Mouse (Mus musculus): ENCODE measurements around the gene Rab20.
"Not testable (repeated sequence)": the region's sequence is repeated elsewhere in the genome, so short reads cannot be mapped to it uniquely, and the experiment has no call there.

The Rab20 gene

DNA sequence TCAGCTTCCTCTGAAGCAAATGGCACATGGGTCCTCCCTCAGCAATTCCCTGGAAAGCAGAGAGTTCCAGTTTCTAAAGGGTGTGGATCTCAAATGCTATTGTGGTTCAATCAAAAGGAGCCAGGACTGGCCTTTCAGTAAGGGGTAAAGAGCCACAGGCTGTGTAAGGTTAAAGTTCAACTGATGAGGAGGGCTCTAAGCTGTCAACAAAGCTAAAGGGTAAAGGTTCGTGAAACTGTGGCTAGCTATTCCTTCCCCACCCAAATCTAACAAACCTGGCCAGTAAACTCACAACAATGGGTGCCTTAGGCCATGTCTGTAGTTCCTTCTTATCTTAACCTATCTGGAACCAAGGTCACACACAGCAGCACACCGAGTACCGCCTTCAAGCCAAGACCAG is 3.4 kb upstream of the Rab20 start:
- in situ Hi-C loops (cut with MboI, MseI) = loop anchor here (5.0 kb wide), 1 partner anchor 50 kb away; no protein-coding TSS in a partner anchor

DNA sequence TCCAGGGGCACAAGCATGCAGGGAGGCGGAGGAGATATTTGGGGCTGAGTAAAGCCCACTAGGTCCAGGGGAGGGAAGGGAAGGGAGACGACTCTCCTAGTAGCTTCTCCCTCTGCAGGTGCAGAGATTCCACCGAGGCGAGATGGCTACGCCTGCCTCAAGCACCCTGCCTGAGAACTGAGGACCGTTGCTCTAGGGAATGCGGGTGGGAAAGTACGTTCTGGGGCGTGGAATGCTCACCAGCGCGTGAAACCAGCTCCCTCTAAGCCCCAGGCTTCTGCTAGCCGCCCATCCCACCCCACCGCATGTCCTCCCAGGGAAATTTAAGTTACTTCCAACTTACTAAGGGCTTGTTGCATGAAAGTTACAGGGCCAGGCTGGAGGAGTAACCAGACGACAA is 1.1 kb upstream of the Rab20 start:
- in situ Hi-C loops (cut with MboI, MseI) = no loop called here

DNA sequence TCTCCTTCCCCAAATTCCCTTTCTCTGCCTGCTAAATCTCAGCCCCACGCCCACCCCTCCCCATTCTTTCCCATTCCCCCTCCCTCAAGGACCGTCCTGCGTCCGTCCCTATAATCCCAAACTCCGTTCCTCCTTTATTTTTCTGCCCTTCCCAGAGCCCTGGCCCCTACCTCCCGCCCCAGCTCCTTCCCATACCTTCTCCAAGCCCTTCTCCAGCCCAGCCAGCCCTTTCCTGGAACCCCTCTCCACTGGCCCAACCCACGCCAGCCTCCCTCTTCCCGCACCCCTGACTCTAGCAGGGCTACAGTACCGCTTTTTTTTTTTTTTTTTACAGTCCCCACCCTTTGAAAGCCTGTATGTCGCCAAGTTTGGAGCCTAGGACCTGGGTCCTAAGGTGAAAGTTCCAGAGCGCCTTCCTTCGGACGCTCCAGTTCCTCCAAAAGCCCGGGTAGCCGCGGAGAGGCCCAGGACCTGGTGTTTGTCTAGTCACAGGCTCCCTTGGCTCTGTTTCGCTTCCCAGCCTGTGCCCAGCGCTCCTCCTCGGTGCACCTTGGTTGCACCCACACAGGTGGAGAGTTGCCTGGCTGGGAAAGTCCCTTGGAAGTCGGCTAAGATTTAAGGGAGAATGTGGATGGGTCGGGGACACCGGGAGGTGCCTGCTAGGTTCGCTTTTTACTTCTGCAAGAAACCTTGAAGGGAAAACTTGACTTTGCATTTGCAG is 457 bp upstream of the Rab20 start:
- in situ Hi-C loops (cut with MboI, MseI) = no loop called here

DNA sequence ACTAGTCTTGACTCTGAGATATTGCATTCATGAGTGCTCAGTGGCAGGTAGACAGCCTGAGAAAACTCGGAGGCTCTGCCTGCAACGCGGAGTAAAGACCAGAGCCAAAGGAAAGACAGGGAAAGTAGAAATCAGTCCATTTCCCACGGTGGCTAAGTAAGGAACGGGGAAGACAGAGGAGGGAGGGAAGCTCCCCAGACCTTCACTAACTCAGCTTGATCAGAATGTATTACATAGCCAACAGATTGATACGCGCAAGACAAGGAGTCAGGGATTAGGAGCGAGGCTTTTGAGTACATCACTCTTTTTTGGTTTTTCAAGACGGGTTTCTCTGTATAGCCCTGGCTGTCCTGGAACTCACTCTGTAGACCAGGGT is 1.3 kb downstream of the Rab20 start:
- in situ Hi-C loops (cut with MboI, MseI) = no loop called here

DNA sequence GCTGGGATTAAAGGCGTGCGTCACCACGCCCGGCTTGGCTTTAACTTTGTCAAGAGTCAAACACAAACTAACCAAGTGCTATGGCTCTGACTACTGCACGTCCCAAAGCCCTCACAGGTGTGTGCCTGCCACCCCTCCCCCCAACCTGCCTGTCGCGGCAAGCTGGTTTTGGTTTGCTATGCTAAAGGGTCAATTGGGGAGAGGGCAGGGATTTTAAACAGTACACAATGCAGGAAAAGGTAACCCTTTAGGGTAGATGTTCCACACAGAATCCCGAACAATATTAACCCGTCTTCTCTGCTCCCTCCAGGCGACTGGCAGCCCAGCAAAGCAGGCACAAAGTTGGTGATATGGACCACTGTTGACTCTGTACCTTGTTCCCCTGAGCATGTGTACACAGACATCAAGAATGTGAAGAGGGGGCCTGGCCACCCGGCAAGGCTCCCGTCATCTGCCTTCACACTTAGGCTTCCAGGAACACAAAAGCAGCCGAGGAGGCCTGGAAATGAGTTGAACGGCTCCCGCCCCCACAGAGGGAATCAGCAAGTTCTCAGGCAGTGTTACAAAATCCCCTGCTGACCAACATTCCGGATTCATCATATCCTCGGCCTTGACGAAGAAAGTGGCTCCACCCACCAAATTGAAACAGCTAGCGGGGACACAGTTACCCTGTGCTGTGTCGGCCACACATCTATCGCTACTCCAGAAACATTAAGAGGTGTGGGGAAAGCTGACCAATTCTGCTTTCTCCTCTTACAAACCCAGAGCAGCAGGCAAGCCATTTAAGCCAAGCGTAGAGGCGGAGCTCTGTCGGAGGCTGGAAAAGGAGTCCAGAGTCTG is 2.0 kb downstream of the Rab20 start:
- in situ Hi-C loops (cut with MboI, MseI) = no loop called here

DNA sequence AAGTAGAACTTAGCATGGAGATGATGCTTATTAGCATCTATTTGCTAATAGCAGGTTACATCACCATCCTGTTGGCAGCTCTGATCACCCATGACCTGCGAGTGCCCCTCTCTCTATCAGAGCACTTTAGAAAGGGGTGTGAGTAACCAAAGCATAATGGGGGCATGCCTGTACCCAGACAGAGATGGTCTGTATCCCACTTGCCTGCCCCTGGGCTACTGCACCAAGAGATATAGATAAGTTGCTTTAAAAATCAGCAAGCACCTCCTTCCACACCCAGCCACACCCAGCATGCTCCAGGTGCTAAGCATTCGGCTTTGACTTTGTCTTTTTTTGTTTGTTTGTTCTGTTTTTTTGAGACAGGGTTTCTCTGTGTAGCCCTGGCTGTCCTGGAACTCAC is 2.6 kb downstream of the Rab20 start:
- in situ Hi-C loops (cut with MboI, MseI) = no loop called here

DNA sequence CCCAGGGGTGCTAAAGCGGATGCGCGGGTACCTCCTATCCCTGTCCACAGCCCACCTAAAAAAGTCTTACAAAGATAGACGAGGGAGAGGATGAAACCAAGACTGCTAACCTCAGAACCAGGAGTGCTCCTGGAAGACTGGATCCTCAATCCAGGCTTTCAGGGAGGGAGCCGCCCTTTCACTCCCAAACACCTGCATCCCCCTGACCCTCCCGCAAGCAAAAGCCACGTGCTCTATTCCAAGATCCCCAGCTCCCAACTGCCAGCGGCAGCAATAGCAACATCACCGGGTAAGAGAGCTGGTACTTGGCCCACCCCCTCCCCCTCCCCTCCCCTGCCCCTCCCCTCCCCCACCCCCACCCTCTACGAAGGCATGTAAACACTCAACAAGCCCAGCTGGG is 3.1 kb downstream of the Rab20 start:
- in situ Hi-C loops (cut with MboI, MseI) = no loop called here

DNA sequence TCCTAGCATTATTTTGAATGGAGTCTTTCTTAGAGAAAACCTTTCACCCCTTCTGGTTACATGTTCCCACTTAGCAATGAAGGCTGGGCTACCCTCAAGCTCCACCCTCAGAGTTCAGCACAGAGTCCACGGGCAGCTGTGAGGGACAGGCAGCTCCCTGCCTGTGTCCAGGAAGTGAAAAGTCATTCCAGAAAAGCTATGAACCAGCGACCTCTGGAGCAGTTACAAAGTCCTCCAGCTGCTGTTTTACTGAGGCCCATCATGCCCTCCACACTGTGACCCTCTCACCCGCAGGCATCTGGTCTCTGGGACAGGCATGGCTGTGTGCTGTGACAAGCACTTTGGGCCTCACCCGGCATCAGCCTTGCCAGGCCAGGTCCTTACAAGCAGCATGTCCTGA is 5.4 kb downstream of the Rab20 start:
- in situ Hi-C loops (cut with MboI, MseI) = no loop called here

DNA sequence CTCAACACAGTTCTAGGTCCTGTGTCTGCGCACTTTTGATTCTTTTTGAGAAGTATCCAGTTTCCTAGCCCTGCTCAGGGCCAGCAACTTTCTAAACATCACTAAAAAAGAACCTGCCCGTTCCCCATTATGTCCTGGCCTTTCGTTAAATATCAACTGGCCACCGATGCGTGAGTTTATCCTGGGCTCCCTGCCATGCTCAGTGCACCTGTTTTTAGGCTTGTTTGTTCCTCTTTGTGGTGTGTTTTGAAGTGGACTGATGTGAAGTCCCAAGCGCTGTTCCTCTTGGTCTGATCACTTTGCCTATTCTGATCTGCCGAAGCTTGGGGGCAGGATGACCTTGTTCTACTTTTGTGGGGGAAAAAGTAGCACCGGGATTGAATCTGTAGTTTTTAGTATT is 7.2 kb downstream of the Rab20 start:
- in situ Hi-C loops (cut with MboI, MseI) = no loop called here

DNA sequence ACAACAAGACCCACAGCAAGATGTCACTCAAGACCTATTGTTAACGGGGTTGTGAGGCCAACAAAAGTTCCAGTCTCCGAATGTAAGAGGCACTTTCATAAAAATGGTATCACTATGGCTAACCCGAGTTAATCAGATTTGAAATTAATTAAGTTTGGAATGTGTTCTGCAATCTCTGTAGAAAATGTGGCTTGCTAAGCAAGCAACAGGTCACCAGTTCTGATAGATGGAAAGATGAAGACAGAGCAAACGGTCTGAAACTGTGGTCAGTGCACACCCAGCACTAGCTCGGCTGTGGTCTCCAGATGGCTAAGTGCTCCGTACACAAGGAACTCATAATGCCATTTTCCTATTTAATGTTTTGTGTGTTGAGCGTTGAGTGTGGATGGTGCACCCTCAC is 7.8 kb downstream of the Rab20 start:
- in situ Hi-C loops (cut with MboI, MseI) = no loop called here

DNA sequence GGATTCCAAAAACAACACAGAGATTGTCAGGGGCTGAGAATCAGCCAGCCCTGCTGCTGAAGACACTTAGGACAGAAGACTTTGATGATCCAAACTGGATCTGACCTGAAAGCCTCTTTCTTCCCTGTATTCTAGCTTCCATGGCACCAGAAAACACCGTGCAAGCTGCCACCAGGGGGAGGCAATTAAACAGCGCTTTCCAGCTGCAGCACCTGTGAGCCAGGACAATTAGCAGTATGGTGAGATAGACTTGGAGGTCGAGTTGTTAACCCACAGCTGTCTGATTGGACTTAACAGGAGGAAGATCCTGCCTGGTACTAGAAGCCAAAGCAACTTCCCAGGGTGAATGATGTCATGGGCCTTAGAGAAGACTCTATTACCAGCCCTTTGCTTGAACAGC is 9.4 kb downstream of the Rab20 start:
- in situ Hi-C loops (cut with MboI, MseI) = no loop called here

DNA sequence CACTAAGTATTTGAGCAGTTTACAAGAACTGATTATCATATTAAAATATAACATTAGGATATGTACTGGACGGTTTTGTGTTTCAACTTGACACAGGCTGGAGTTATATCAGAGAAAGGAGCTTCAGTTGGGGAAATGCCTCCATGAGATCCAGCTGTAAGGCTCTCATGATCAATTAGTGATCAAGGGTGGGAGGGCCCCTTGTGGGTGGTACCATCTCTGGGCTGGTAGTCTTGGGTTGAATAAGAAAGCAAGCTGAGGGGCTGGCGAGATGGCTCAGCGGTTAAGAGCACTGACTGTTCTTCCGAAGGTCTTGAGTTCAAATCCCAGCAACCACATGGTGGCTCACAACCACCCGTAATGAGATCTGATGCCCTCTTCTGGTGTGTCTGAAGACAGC is 12.0 kb downstream of the Rab20 start:
- in situ Hi-C loops (cut with MboI, MseI) = not testable (repeated sequence)

DNA sequence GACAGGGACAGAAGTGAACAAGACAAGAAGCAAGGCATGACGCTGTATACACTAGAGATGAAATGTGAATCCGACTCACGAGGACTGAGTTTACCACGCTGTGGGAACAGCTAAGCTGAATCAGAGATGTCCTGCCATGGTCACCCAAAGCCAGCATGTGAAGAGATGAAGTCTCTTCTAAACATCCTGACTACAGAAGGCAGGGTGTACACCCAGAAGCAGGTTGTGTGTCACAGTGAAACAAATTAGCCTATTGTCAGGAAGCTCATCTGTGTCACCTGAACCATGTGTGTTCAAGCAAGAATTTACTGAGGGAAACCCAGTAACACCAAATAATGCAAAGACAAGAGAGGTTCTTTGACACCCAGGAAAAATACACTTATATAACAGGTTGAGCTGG is 12.9 kb downstream of the Rab20 start:
- in situ Hi-C loops (cut with MboI, MseI) = no loop called here

DNA sequence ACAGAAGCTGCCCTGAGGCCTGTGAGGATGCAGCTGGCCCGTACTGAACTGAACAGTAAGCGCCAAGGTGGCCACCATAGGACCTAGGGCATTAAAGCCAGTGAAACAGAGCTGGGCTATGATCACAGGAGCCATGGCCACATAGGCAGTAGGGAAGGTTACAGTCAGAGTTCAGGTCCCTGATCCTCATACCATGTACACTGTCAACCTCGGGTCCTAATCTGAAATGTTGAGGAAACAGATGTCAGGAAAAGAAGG is 13.9 kb downstream of the Rab20 start:
- in situ Hi-C loops (cut with MboI, MseI) = no loop called here

DNA sequence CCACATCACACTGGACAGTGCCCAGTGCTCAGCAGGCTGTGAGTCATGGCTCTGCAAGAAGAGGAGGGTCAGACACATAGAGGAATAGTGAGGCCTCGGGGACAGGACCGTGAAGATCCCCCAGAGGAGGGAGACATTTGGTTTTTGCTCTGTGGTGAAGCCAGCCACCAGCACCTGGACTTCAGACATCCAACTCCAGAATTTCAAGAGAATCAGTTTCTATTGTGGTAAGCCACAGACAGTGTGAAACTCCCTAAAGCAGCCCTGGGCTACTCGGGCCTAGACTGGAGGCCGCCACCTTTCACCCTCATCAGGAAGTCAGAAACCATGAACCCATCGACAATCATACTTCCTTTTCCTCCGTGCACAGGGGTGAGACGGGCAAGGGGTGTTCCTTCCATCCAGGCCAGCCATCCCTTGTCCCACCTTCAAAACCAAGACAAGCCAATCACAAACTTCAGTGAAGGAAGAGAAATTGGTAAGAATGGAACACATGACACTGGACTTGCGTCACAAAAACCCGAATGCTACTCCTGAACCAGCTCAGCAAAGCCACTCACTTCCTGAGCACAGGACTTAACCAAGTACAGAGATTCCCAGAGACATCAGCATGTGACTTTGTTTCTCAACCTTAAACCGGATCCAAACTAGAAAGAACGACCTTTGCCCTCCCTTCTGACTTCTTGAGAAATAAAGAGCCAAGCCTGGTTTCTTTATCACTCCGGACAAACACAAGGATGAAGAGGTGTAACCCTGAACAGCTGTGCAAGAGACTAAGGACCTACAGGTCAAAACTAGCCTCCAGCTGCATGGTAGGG is 14.4 kb downstream of the Rab20 start:
- in situ Hi-C loops (cut with MboI, MseI) = no loop called here

DNA sequence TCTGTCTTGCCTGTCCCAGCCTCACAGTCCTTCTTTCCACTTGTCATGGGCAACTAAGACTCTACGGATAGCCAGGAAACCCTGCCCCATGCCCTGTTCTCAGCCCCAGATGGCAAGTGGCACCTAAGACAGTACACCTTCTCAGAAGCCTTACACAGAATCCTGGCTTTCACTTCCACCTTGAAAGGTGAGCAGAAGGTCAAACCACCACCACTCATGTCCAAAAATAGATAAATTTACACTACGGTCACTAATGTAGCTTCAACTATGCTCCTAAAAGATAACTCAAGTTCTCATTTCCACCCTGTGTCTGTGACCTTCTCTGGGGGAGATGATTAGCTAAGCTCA is 15.0 kb downstream of the Rab20 start:
- in situ Hi-C loops (cut with MboI, MseI) = no loop called here

DNA sequence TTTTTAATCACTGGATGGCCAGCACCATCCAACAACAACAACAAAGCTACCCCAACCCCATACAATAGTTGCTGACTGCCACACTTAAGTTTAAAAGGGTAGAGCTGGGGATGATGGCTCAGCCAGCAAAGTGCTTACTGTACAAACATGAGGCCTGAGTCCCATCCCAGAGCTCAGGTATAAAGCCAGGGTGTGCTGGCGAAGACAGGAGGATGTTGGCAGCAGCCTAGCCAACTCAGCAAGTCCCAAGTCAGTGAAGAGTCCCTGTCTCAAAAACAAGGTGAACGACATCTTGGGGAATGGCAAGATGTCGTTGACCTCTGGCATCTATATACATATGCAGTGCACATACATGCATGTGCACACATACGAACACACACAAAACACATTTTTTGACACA is 15.9 kb downstream of the Rab20 start:
- in situ Hi-C loops (cut with MboI, MseI) = no loop called here

DNA sequence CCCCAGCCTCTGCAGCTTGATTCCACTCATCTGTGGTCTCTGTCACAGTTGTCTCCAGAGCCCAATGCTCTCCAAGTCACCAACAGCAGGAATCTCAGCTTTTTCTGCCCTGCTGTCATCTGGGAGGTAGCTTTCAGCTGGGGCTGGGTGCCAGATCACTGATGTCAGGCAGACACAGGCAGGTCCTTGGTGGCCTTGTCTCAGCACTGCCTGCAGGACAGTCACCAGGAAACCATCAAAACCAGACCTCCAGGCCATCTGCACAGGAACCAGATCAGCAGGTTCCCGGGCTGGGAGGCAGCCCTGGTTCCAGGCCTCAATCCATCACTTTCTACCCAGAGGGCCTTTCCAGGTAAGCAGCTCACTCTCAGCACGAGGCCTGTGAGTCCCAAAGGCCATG is 16.7 kb downstream of the Rab20 start:
- in situ Hi-C loops (cut with MboI, MseI) = no loop called here

DNA sequence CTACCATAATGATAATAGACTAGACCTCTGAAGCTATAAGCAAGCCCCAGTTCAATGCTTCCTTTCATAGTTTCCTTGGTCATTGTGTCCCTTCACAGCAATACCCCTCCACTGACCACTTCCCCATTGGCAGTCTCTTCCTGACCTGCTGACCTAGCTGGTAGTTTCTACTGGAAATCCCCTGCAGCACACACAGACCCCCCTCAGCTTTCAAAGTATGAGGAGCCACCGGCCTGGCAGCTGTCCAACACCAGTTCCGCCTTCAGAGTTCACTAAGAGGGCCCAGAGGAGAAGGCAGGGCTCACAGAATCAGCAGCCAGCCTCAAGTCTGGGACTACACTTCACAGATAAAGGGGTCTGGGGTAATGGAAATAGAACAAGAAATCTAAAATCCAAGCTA is 17.6 kb downstream of the Rab20 start:
- in situ Hi-C loops (cut with MboI, MseI) = no loop called here

DNA sequence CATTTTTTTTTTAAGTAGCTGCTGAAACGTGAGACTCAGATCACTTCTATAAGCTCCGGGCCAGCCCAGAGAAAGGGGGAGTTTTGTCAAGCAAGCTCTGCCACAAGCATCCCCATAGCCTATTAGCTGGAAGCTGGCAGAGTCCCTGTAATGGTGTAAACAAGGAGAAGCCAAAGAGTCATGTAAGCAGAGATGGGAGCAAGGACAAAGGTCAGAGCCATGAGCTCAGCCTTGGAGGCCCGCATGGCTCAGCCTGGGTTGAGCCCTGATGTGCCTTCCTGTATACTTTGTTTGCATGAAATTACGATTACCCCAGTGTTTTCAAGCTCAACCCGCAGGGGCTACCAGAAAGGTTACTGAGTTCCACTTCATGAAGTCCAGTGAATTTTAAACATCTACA is 19.5 kb downstream of the Rab20 start:
- in situ Hi-C loops (cut with MboI, MseI) = no loop called here

DNA sequence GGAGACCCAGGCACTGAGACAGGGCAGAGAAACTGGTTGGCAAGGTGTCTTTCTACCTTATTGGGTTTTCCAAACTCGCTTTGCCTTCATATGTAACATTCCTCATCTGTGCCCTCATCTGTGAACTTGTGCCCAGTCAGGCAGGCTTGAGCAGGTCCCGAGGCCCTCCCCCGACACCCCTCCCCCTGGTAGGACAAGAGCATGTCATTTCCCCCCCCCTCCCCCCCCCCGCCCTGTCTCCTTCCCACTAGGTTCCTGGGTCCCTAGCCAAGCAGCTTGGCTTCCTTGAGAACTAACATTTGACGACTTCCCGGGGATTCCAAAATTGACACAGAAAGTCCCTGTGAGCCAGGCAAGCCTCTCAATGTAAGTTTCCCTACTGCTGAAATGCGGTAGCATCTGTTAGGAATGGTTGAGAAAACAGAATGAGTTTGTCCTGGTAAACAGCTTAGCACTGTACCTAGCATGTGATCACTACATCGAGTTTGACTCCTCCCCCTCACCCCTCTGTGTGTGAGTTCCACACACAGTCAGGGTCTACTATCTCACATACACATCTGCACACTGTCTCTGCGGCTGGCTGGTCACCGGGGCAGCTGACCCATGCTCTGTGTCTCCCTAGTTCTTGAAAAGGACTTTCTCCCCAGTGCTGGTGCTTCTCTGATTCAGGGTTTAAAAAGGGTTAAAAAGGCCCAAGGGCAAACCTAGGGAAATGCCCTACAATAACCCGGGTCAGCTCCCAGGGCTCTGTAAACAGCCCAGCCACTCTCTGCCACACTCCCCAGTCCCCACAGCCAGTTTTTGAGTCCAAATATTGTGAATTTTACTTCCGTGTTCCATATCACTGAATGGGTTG is 20.3 kb downstream of the Rab20 start:
- in situ Hi-C loops (cut with MboI, MseI) = no loop called here

DNA sequence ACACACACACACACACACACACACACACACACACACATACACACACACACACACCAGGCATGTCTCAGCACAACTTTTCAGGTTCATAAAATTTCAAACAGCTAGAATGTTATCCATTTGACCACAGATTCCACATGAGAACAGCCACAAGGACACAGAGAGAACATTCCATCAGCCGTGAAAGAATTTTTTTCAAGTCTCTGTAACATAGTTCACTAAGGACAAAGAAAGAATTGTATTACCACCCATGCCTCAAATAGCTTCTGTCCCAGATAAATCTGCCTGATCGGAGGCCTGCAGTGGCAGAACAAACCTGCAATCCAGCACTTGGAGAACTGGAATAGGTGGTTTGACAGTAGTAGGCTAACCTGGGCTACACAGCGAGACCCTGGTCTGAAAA is 21.2 kb downstream of the Rab20 start:
- in situ Hi-C loops (cut with MboI, MseI) = no loop called here

Data from T-helper 2 cell (primary cell).